Mouse (Mus musculus) heart, embryonic 13.5 days (tissue): ENCODE data around the gene Galnt17. TPM values are rescaled to one million over a fixed set of nuclear protein-coding genes. Genes with fewer than 3 reads are reported as not detected.

Experiments used
- ATAC-seq: fragments of 200-750 bp; cut with Nextera tagmentation; 2 replicates; pipeline ENCODE4 v1.8.0; 2017; ENCODE audit warnings: moderate TSS enrichment; ENCODE audit not compliant: insufficient number of reproducible peaks, low FRiP score, low TSS enrichment; ENCODE audit errors: extremely low read depth
- H3K27ac ChIP-seq: fragments of 300-500 bp; sonication (generic); replicated peaks from 2 replicates; pipeline ENCODE4 v1.5.1; 2015; ENCODE audit warnings: moderate library complexity, mild to moderate bottlenecking, inconsistent platforms
- H3K27me3 ChIP-seq: fragments of 300-500 bp; sonication (generic); replicated peaks from 2 replicates; pipeline ENCODE4 v1.6.1; 2015; ENCODE audit warnings: mild to moderate bottlenecking, inconsistent platforms
- H3K36me3 ChIP-seq: fragments of 300-500 bp; sonication (generic); 2 replicates; pipeline ENCODE4 v1.6.1; 2015; ENCODE audit warnings: mild to moderate bottlenecking, inconsistent platforms
- H3K4me1 ChIP-seq: fragments of 300-500 bp; sonication (generic); 2 replicates; pipeline ENCODE4 v1.6.1; 2015; ENCODE audit warnings: inconsistent platforms
- H3K4me2 ChIP-seq: fragments of 300-500 bp; sonication (generic); 2 replicates; pipeline ENCODE4 v1.6.1; 2015; ENCODE audit warnings: inconsistent platforms, mild to moderate bottlenecking, moderate library complexity
- H3K4me3 ChIP-seq: fragments of 300-500 bp; sonication (generic); 2 replicates; pipeline ENCODE4 v1.5.1; 2015; ENCODE audit warnings: moderate library complexity, mild to moderate bottlenecking, inconsistent platforms
- H3K9ac ChIP-seq: fragments of 300-500 bp; sonication (generic); 2 replicates; pipeline ENCODE4 v1.6.1; 2015; ENCODE audit warnings: inconsistent platforms, mild to moderate bottlenecking, moderate library complexity
- H3K9me3 ChIP-seq: fragments of 300-500 bp; sonication (generic); 2 replicates; pipeline ENCODE4 v1.6.1; 2016; ENCODE audit warnings: inconsistent platforms
- WGBS: fragments of 180-500 bp; shearing (Covaris S2); methylation state at CpG from one replicate; pipeline ENCODE4 v1.1.7; 2015; ENCODE audit warnings: mixed read lengths; 5-methylcytosine and 5-hydroxymethylcytosine counted together
- polyA plus RNA-seq: library from polyadenylated mRNA; unstranded; fragments of >200 nt; fragmentation: Nextera tagmentation; extraction: Ambion mirVana; gene quantifications from 2 replicates; pipeline ENCODE4 v1.2.1, GENCODE M21; 2015

Gene Galnt17
- 1.0 and 1.1 TPM in 2 replicates for polyA plus RNA-seq

DNA sequence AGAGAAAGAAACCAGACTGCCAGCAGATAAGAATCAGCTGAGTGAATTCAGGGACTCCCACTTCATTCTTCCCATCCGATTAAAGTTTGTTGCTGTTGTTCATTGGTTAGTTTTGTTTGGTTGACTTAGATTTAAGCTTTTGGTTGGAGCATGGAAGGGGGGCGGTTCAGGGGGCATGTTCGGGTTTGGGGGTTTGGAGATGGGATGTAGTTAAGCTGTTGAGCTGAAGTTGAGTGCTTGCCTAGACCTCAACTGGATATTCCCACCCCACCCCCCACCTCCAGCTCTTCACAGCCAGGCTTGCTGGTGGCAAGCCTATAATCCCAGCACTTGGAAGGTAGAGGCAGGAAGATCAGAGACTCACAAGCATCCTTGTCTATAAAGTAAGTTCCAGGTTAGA lies at the start of gene Galnt17:
TSS of gene Galnt17 (minus strand) at position 101 of the 400 bp plus-strand sequence.
- 58% methylated on average over 3 of the region's 3 CpGs for WGBS
- H3K4me1 ChIP-seq: peaks cover 11% of the 10 kb centered on the region
- no peaks in the 10 kb centered on the region for H3K9me3 ChIP-seq
- H3K4me3 ChIP-seq: peak within 1 kb of the TSS; percentile 66
- H3K4me2 ChIP-seq: peak within 1 kb of the TSS; percentile 81
- H3K9ac ChIP-seq: peak within 1 kb of the TSS; percentile 78
- no peaks in the 10 kb centered on the region for H3K36me3 ChIP-seq
- ATAC-seq: no peak
- peak within 1 kb of the TSS; percentile 49; the same call in 1 of the 2 replicates for H3K27ac ChIP-seq
- H3K27me3 ChIP-seq: peaks cover 37% of the 10 kb centered on the region

GRCm38 (mm10) chr5:131334536-131334935 lies 26.2 kb upstream of the Galnt17 start:
- no peak overlapping the region for H3K4me2 ChIP-seq
- no peak overlapping the region for H3K9ac ChIP-seq
- no peaks in the 10 kb centered on the region for H3K9me3 ChIP-seq
- H3K36me3 ChIP-seq: no peaks in the 10 kb centered on the region
- no peak overlapping the region for H3K4me3 ChIP-seq
- no peak for ATAC-seq
- no peaks in the 10 kb centered on the region for H3K4me1 ChIP-seq
- no peaks in the 10 kb centered on the region for H3K27me3 ChIP-seq
- no peak overlapping the region for H3K27ac ChIP-seq
- 85% methylated on average over 8 of the region's 8 CpGs for WGBS

GRCm38 (mm10) chr5:131321286-131321685 lies 13.0 kb upstream of the Galnt17 start:
- Histone ChIP-seq H3K9ac (no peak overlapping the region), H3K36me3 (no peaks in the 10 kb centered on the region), H3K4me1 (no peaks in the 10 kb centered on the region), H3K27ac (no peak overlapping the region), H3K27me3 (no peaks in the 10 kb centered on the region), H3K4me3 (no peak overlapping the region), H3K4me2 (no peak overlapping the region), H3K9me3 (no peaks in the 10 kb centered on the region)
- ATAC-seq: no peak
- WGBS: 54% methylated on average over 3 of the region's 3 CpGs

- no peak overlapping the region for H3K4me2 ChIP-seq
- H3K9me3 ChIP-seq: 0 out of 2 replicates have a peak, but pooled peaks cover 4% of the 10 kb centered on the region
- no peak overlapping the region for H3K27ac ChIP-seq
- WGBS: 36% methylated on average over 3 of the region's 3 CpGs
- H3K4me1 ChIP-seq: no peaks in the 10 kb centered on the region
- H3K4me3 ChIP-seq: no peak overlapping the region
- ATAC-seq: no peak
- no peaks in the 10 kb centered on the region for H3K27me3 ChIP-seq
- no peak overlapping the region for H3K9ac ChIP-seq
- no peaks in the 10 kb centered on the region for H3K36me3 ChIP-seq
Measured at GRCm38 (mm10) chr5:131319605-131320004, 11.3 kb upstream of the Galnt17 start.

- Histone ChIP-seq H3K27me3 (no peaks in the 10 kb centered on the region), H3K9me3 (0 out of 2 replicates have a peak, but pooled peaks cover 4% of the 10 kb centered on the region), H3K9ac (no peak overlapping the region), H3K36me3 (no peaks in the 10 kb centered on the region), H3K4me2 (no peak overlapping the region), H3K4me3 (no peak overlapping the region), H3K4me1 (no peaks in the 10 kb centered on the region), H3K27ac (no peak overlapping the region)
- no peak for ATAC-seq
- 59% methylated on average over 2 of the region's 2 CpGs for WGBS
Measured at GRCm38 (mm10) chr5:131319141-131319540, 10.8 kb upstream of the Galnt17 start.

DNA sequence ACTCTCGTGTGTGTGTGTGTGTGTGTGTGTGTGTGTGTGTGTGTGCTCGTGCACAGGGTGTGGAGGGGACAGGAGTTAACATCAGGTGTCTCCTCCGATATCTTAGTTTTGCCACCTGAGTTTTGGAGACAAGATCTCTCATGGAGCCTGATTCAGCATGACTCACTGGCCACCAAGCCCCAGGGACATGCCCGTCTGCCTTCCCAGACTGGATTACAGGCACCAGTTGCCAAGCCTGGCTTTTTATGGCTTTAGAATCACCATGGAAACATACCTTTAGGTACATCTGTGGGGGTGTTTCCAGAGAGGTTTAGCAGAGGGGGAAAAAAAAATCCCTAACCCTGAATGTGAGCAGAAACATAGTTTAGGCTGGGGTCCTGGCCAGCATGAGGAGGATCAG lies 6.7 kb upstream of the Galnt17 start:
- no peak overlapping the region for H3K9ac ChIP-seq
- no peaks in the 10 kb centered on the region for H3K27me3 ChIP-seq
- ATAC-seq: no peak
- 59% methylated on average over 4 of the region's 4 CpGs for whole genome bisulfite sequencing
- H3K27ac ChIP-seq: no peak overlapping the region
- 0 out of 2 replicates have a peak, but pooled peaks cover 4% of the 10 kb centered on the region for H3K9me3 ChIP-seq
- H3K36me3 ChIP-seq: no peaks in the 10 kb centered on the region
- H3K4me3 ChIP-seq: no peak overlapping the region
- H3K4me1 ChIP-seq: no peaks in the 10 kb centered on the region
- no peak overlapping the region for H3K4me2 ChIP-seq

- Histone ChIP-seq H3K9me3 (no peaks in the 10 kb centered on the region), H3K27ac (peak overlapping the region; percentile 49; the same call in 1 of the 2 replicates), H3K4me3 (peak overlapping the region; percentile 66), H3K4me2 (peak overlapping the region; percentile 81), H3K4me1 (peaks cover 11% of the 10 kb centered on the region), H3K27me3 (peaks cover 41% of the 10 kb centered on the region), H3K36me3 (no peaks in the 10 kb centered on the region), H3K9ac (peak overlapping the region; percentile 78)
- ATAC-seq: peak; percentile 69
- WGBS: 0% methylated on average over 36 of the region's 36 CpGs
Measured at GRCm38 (mm10) chr5:131307656-131308151, 593 bp downstream of the Galnt17 start.

DNA sequence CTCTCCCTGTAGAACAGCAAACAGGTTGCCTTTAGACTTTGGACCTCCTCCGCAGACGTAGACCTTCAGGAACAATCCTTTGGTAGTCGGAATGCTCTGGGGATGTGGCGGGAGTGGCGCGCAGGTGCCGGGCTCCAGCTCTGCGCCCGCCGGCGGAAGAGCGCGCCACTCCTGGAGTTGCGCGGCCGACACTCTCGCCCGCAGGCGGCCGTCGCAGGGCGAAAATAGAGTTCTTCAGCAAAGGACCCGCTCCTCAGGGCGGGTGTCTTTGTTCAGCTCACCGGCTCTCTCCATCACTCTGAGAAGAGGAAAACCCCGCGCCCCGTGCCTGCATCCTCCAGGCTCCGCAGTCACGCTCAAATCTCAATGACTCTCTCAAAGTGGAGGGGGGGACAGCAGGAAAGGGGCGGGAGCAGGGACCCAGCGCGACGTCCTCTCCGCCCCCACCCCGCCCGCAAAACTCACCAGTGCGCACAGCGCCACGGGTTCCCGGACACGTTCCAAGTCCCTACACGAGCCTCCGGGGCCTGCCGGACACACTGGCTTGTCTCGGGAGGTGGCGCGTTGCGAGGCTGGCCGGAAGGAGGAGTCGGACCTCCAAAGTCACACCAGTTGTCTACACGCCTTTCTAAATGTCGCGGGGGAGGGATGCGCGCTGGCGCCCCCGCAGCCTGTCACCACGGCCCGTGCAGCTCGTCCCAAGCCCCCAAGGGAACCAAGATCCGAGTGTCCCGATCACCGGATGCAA lies 1.2 kb downstream of the Galnt17 start:
- no peaks in the 10 kb centered on the region for H3K36me3 ChIP-seq
- peaks cover 11% of the 10 kb centered on the region for H3K4me1 ChIP-seq
- H3K9ac ChIP-seq: peak overlapping the region; percentile 78
- peak overlapping the region; percentile 49; the same call in 1 of the 2 replicates for H3K27ac ChIP-seq
- H3K4me2 ChIP-seq: peak overlapping the region; percentile 81
- under 1% methylated on average over 64 of the region's 64 CpGs for WGBS
- peak overlapping the region; percentile 66 for H3K4me3 ChIP-seq
- peaks cover 45% of the 10 kb centered on the region for H3K27me3 ChIP-seq
- no peak for ATAC-seq
- no peaks in the 10 kb centered on the region for H3K9me3 ChIP-seq

GRCm38 (mm10) chr5:131306321-131306907 lies 1.9 kb downstream of the Galnt17 start:
- Histone ChIP-seq H3K4me3 (peak overlapping the region; percentile 66), H3K4me1 (peaks cover 11% of the 10 kb centered on the region), H3K36me3 (no peaks in the 10 kb centered on the region), H3K9me3 (no peaks in the 10 kb centered on the region), H3K27ac (no peak overlapping the region), H3K9ac (peak overlapping the region; percentile 78), H3K4me2 (peak overlapping the region; percentile 81), H3K27me3 (peaks cover 45% of the 10 kb centered on the region)
- WGBS: 2% methylated on average over 39 of the region's 39 CpGs
- no peak for ATAC-seq

GRCm38 (mm10) chr5:131305223-131305622 lies 3.1 kb downstream of the Galnt17 start:
- ATAC-seq: no peak
- H3K36me3 ChIP-seq: no peaks in the 10 kb centered on the region
- peaks cover 45% of the 10 kb centered on the region for H3K27me3 ChIP-seq
- H3K4me3 ChIP-seq: no peak overlapping the region
- WGBS: 55% methylated on average over 5 of the region's 5 CpGs
- H3K4me2 ChIP-seq: no peak overlapping the region
- H3K9ac ChIP-seq: no peak overlapping the region
- no peak overlapping the region for H3K27ac ChIP-seq
- H3K9me3 ChIP-seq: no peaks in the 10 kb centered on the region
- H3K4me1 ChIP-seq: peaks cover 11% of the 10 kb centered on the region

- H3K4me1 ChIP-seq: peaks cover 6% of the 10 kb centered on the region
- no peak overlapping the region for H3K4me3 ChIP-seq
- no peaks in the 10 kb centered on the region for H3K9me3 ChIP-seq
- peaks cover 38% of the 10 kb centered on the region for H3K27me3 ChIP-seq
- ATAC-seq: no peak
- no peak overlapping the region for H3K4me2 ChIP-seq
- H3K36me3 ChIP-seq: no peaks in the 10 kb centered on the region
- no peak overlapping the region for H3K9ac ChIP-seq
- no peak overlapping the region for H3K27ac ChIP-seq
- 74% methylated on average over 3 of the region's 3 CpGs for WGBS
Measured at GRCm38 (mm10) chr5:131301526-131301925, 6.8 kb downstream of the Galnt17 start.
